Mouse (Mus musculus): Measurements from ENCODE around the gene Rprd2.
"Not testable (repeated sequence)": the region's sequence is repeated elsewhere in the genome, so short reads cannot be mapped to it uniquely, and the experiment has no call there.

Gene Rprd2

GRCm38 (mm10) chr3:95818026-95818511 is 594 bp downstream of the Rprd2 start:
- DNase-seq (ENCODE audit: extremely low read depth, low read depth), result peak; percentile 81

GRCm38 (mm10) chr3:95816681-95817080 is 2.0 kb downstream of the Rprd2 start:
- peak; percentile 74 for DNase-seq (ENCODE audit: extremely low read depth, low read depth)

GRCm38 (mm10) chr3:95808384-95808783 is 10.3 kb downstream of the Rprd2 start:
- peak; percentile 38 for DNase-seq (ENCODE audit: extremely low read depth, low read depth)

GRCm38 (mm10) chr3:95807630-95808029 is 11.0 kb downstream of the Rprd2 start:
- not testable (repeated sequence) for DNase-seq (ENCODE audit: extremely low read depth, low read depth)

- no peak for DNase-seq (ENCODE audit: extremely low read depth, low read depth)
Observed at GRCm38 (mm10) chr3:95806677-95807076, 12.0 kb downstream of the Rprd2 start.

- DNase-seq (ENCODE audit: extremely low read depth, low read depth), result no peak
Observed at GRCm38 (mm10) chr3:95803851-95804250, 14.8 kb downstream of the Rprd2 start.

- no peak for DNase-seq (ENCODE audit: extremely low read depth, low read depth)
Observed at GRCm38 (mm10) chr3:95798756-95799155, 19.9 kb downstream of the Rprd2 start.

- DNase-seq (ENCODE audit: extremely low read depth, low read depth), result no peak
Observed at GRCm38 (mm10) chr3:95794299-95794698, 24.4 kb downstream of the Rprd2 start.

- no peak for DNase-seq (ENCODE audit: extremely low read depth, low read depth)
Observed at GRCm38 (mm10) chr3:95793662-95794061, 25.0 kb downstream of the Rprd2 start.

GRCm38 (mm10) chr3:95785501-95785900 is 33.2 kb downstream of the Rprd2 start:
- DNase-seq (ENCODE audit: extremely low read depth, low read depth), result no peak

GRCm38 (mm10) chr3:95771985-95772384 is 46.7 kb downstream of the Rprd2 start:
- DNase-seq (ENCODE audit: extremely low read depth, low read depth), result peak; percentile 21

GRCm38 (mm10) chr3:95765534-95765933 is 53.1 kb downstream of the Rprd2 start:
- DNase-seq (ENCODE audit: extremely low read depth, low read depth), result no peak

GRCm38 (mm10) chr3:95763811-95764210 is 54.9 kb downstream of the Rprd2 start:
- no peak for DNase-seq (ENCODE audit: extremely low read depth, low read depth)

GRCm38 (mm10) chr3:95762961-95763360 is 55.7 kb downstream of the Rprd2 start:
- DNase-seq (ENCODE audit: extremely low read depth, low read depth), result no peak

- DNase-seq (ENCODE audit: extremely low read depth, low read depth), result no peak
Observed at GRCm38 (mm10) chr3:95761771-95762170, 56.9 kb downstream of the Rprd2 start.

GRCm38 (mm10) chr3:95760656-95761055 is 58.0 kb downstream of the Rprd2 start:
- no peak for DNase-seq (ENCODE audit: extremely low read depth, low read depth)

- DNase-seq (ENCODE audit: extremely low read depth, low read depth), result no peak
Observed at GRCm38 (mm10) chr3:95760106-95760505, 58.6 kb downstream of the Rprd2 start, which contains the start of gene Tars2. TSS of gene Tars2 (minus strand) at chr3:95760206.

- no peak for DNase-seq (ENCODE audit: extremely low read depth, low read depth)
Observed at GRCm38 (mm10) chr3:95758467-95759218, 60.0 kb downstream of the Rprd2 start.

GRCm38 (mm10) chr3:95756808-95757207 is 61.9 kb downstream of the Rprd2 start:
- DNase-seq (ENCODE audit: extremely low read depth, low read depth), result no peak

GRCm38 (mm10) chr3:95754345-95755206 is 64.1 kb downstream of the Rprd2 start:
- DNase-seq (ENCODE audit: extremely low read depth, low read depth), result peak; percentile 100

GRCm38 (mm10) chr3:95752935-95753334 is 65.7 kb downstream of the Rprd2 start:
- no peak for DNase-seq (ENCODE audit: extremely low read depth, low read depth)

GRCm38 (mm10) chr3:95740406-95740805 is 78.3 kb downstream of the Rprd2 start:
- DNase-seq (ENCODE audit: extremely low read depth, low read depth), result no peak
